Mouse (Mus musculus) intestine, postnatal 0 days (tissue): ENCODE measurements around the gene Olfr125. TPM values are rescaled to one million over a fixed set of nuclear protein-coding genes. Genes with fewer than 3 reads are reported as not detected.

ENCODE experiments used
- ATAC-seq: fragments of 200-750 bp; cut with Nextera tagmentation; 2 replicates; pipeline ENCODE4 v1.8.0; 2017; ENCODE audit warnings: mild to moderate bottlenecking, moderate TSS enrichment, moderate library complexity
- H3K27ac ChIP-seq: fragments of 300-500 bp; sonication (generic); 2 replicates; pipeline ENCODE4 v1.5.1; 2014; ENCODE audit warnings: mild to moderate bottlenecking, low read depth, low read length, moderate library complexity
- H3K27me3 ChIP-seq: fragments of 300-500 bp; sonication (generic); replicated peaks from 2 replicates; pipeline ENCODE4 v1.6.1; 2014; ENCODE audit warnings: low read length, mixed read lengths; ENCODE audit not compliant: control insufficient read depth, insufficient read depth
- H3K36me3 ChIP-seq: fragments of 300-500 bp; sonication (generic); 2 replicates; pipeline ENCODE4 v1.6.1; 2014; ENCODE audit warnings: mild to moderate bottlenecking, moderate library complexity; ENCODE audit not compliant: control insufficient read depth, insufficient read depth
- H3K4me1 ChIP-seq: fragments of 300-500 bp; sonication (generic); replicated peaks from 2 replicates; pipeline ENCODE4 v1.6.1; 2014; ENCODE audit warnings: antibody characterized with exemption, low read length, mixed read lengths; ENCODE audit not compliant: control insufficient read depth, insufficient read depth
- H3K4me2 ChIP-seq: fragments of 300-500 bp; sonication (generic); replicated peaks from 2 replicates; pipeline ENCODE4 v1.6.1; 2014; ENCODE audit warnings: low read depth, mild to moderate bottlenecking, moderate library complexity
- H3K4me3 ChIP-seq: fragments of 300-500 bp; sonication (generic); 2 replicates; pipeline ENCODE4 v1.5.1; 2014; ENCODE audit warnings: low read depth, low read length
- H3K9ac ChIP-seq: fragments of 300-500 bp; sonication (generic); 2 replicates; pipeline ENCODE4 v1.6.1; 2014; ENCODE audit warnings: mild to moderate bottlenecking, low read depth, low read length
- H3K9me3 ChIP-seq: fragments of 300-500 bp; sonication (generic); 2 replicates; pipeline ENCODE4 v1.6.1; 2016; ENCODE audit warnings: mixed run types; ENCODE audit not compliant: control insufficient read depth
- CTCF ChIP-seq: sonication (generic); IDR thresholded peaks from 2 replicates; pipeline ENCODE4 v1.5.1; 2016; ENCODE audit warnings: low read depth, mild to moderate bottlenecking, control low read depth, antibody characterized with exemption, moderate library complexity
- WGBS: fragments of 180-500 bp; shearing (Covaris S2); extraction: QIAGEN DNeasy Blood & Tissue Kit; methylation state at CpG from one replicate; pipeline ENCODE4 v1.1.7; 2014; 5-methylcytosine and 5-hydroxymethylcytosine counted together
- polyA plus RNA-seq: library from polyadenylated mRNA; unstranded; fragments of >200 nt; fragmentation: Nextera tagmentation; extraction: Ambion mirVana; gene quantifications from 2 replicates; pipeline ENCODE4 v1.2.1, GENCODE M21; 2015

Gene Olfr125
- polyA plus RNA-seq = not detected in 2 replicates

GRCm38 (mm10) chr17:37832649-37833048, at the start of gene Olfr125:
Olfr125 (plus strand) TSS chr17:37832949.
- ATAC-seq = no peak
- H3K4me1 ChIP-seq = no peaks in the 10 kb centered on the region
- TF ChIP-seq CTCF = no peak

GRCm38 (mm10) chr17:37793229-37793628, 39.5 kb upstream of the Olfr125 start, which contains the start of gene Olfr123:
Olfr123 (plus strand) TSS chr17:37793529.
- Histone ChIP-seq H3K4me2 (no peak within 1 kb of the TSS), H3K4me1 (no peaks in the 10 kb centered on the region), H3K27ac (no peak within 1 kb of the TSS), H3K9me3 (no peaks in the 10 kb centered on the region), H3K36me3 (no peaks in the 10 kb centered on the region), H3K4me3 (no peak within 1 kb of the TSS), H3K9ac (no peak within 1 kb of the TSS), H3K27me3 (no peaks in the 10 kb centered on the region)
- ATAC-seq = no peak
- TF ChIP-seq CTCF = no peak
- 85% methylated on average over 2 of the region's 2 CpGs for WGBS

More at GRCm38 (mm10) chr17:37832649-37833048, at the start of gene Olfr125:
- no peak within 1 kb of the TSS for H3K4me3 ChIP-seq
- H3K4me2 ChIP-seq = no peak within 1 kb of the TSS
- H3K9me3 ChIP-seq = no peaks in the 10 kb centered on the region
- no peaks in the 10 kb centered on the region for H3K27me3 ChIP-seq
- no peak within 1 kb of the TSS for H3K9ac ChIP-seq
- H3K27ac ChIP-seq = no peak within 1 kb of the TSS
- no peaks in the 10 kb centered on the region for H3K36me3 ChIP-seq

- Histone ChIP-seq H3K9ac (no peak within 1 kb of the TSS), H3K9me3 (no peaks in the 10 kb centered on the region), H3K4me2 (no peak within 1 kb of the TSS), H3K4me3 (no peak within 1 kb of the TSS), H3K4me1 (no peaks in the 10 kb centered on the region), H3K36me3 (no peaks in the 10 kb centered on the region), H3K27me3 (no peaks in the 10 kb centered on the region), H3K27ac (no peak within 1 kb of the TSS)
- no peak for TF ChIP-seq CTCF
- ATAC-seq = no peak
- WGBS = 84% methylated on average over 3 of the region's 3 CpGs
Observed at GRCm38 (mm10) chr17:37799588-37799987, 33.2 kb upstream of the Olfr125 start, which contains the start of gene Olfr124. Olfr124 (plus strand) TSS chr17:37799888.

- no peak for ATAC-seq
- no peak within 1 kb of the TSS for H3K9ac ChIP-seq
- H3K4me3 ChIP-seq = no peak within 1 kb of the TSS
- no peaks in the 10 kb centered on the region for H3K4me1 ChIP-seq
- no peak for TF ChIP-seq CTCF
- no peak within 1 kb of the TSS for H3K4me2 ChIP-seq
- H3K36me3 ChIP-seq = no peaks in the 10 kb centered on the region
- H3K27ac ChIP-seq = no peak within 1 kb of the TSS
- no peaks in the 10 kb centered on the region for H3K27me3 ChIP-seq
- no peaks in the 10 kb centered on the region for H3K9me3 ChIP-seq
Observed at GRCm38 (mm10) chr17:37847183-37847582, 14.4 kb downstream of the Olfr125 start, which contains the start of gene Olfr126. Olfr126 (plus strand) TSS chr17:37847483.

GRCm38 (mm10) chr17:37863901-37864300, 31.2 kb downstream of the Olfr125 start:
- 54% methylated on average over 2 of the region's 2 CpGs for WGBS
- no peak overlapping the region for H3K27ac ChIP-seq
- TF ChIP-seq CTCF = no peak
- no peak for ATAC-seq
- H3K36me3 ChIP-seq = no peaks in the 10 kb centered on the region
- no peaks in the 10 kb centered on the region for H3K4me1 ChIP-seq
- no peaks in the 10 kb centered on the region for H3K27me3 ChIP-seq
- no peak overlapping the region for H3K4me3 ChIP-seq
- no peak overlapping the region for H3K9ac ChIP-seq
- no peak overlapping the region for H3K4me2 ChIP-seq
- no peaks in the 10 kb centered on the region for H3K9me3 ChIP-seq

GRCm38 (mm10) chr17:37869676-37870205, 37.0 kb downstream of the Olfr125 start:
- ATAC-seq = no peak
- no peak overlapping the region for H3K4me3 ChIP-seq
- H3K4me1 ChIP-seq = no peaks in the 10 kb centered on the region
- TF ChIP-seq CTCF = no peak
- no peaks in the 10 kb centered on the region for H3K9me3 ChIP-seq
- H3K36me3 ChIP-seq = no peaks in the 10 kb centered on the region
- WGBS = 30% methylated on average over 8 of the region's 8 CpGs
- no peaks in the 10 kb centered on the region for H3K27me3 ChIP-seq
- H3K27ac ChIP-seq = no peak overlapping the region
- H3K9ac ChIP-seq = no peak overlapping the region
- no peak overlapping the region for H3K4me2 ChIP-seq
